26 mouse cellular contexts compared by ENCODE assay signal in the genomic region with DNA sequence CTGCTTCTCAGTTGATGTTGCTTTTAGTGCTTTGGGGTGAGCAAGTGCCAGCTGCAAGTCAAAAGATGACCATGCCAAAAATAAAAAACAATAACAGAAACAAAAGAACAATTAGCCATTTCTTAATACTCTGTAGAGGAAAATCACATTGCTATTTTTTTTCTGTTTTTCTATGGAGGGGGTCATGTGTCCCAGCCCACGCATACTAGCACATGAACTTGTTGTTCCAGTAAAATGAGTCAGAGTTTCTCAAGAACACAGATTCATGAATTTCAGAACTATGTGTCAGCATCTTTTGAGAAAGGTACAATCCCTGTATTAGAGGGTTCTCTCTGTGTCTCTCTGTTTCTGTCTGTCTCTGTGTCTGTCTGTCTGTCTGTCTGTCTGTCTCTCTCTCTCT. TPM values are rescaled to one million over a fixed set of nuclear protein-coding genes. Genes with fewer than 3 reads are reported as not detected.
A peak's percentile ranks its signal among the peaks of the same experiment; 100 is the strongest.
DNase-seq lines count a peak whose midpoint lies in the region; ATAC-seq and TF ChIP-seq lines count a peak whose summit lies in the region.
"Had no signal": no experiment of that assay in that cellular context is flagged by ENCODE, and none has a peak within 500 bp of the region (broad histone marks: within the 10 kb centered on the region; RNA-seq: fewer than 3 reads in every experiment).

No protein-coding gene starts in this region.

- peak; percentile 66 for TF ChIP-seq EP300 in lung, postnatal 0 days (IDR thresholded peaks at IDR 0.05)

- no peaks in the 10 kb centered on the region for H3K36me3 ChIP-seq in lung, postnatal 0 days (ENCODE audit: insufficient read depth, low read length)
- H3K36me3 ChIP-seq in intestine, postnatal 0 days (ENCODE audit: control insufficient read depth, insufficient read depth), result no peaks in the 10 kb centered on the region
- H3K36me3 ChIP-seq: heart, embryonic 12.5 days; heart, embryonic 15.5 days; hindbrain, embryonic 10.5 days; hindbrain, embryonic 13.5 days; intestine, embryonic 15.5 days had no signal

- H3K4me2 ChIP-seq in lung, postnatal 0 days (replicated peaks; ENCODE audit: low read depth, low read length), result no peak overlapping the region
- H3K4me2 ChIP-seq in intestine, postnatal 0 days (replicated peaks; ENCODE audit: low read depth), result no peak overlapping the region
- H3K4me2 ChIP-seq: forebrain, embryonic 13.5 days; heart, embryonic 12.5 days; heart, embryonic 15.5 days; hindbrain, embryonic 13.5 days; intestine, embryonic 15.5 days had no signal

- no peak overlapping the region for H3K27ac ChIP-seq in lung, postnatal 0 days (ENCODE audit: low read length)
- peak overlapping the region; percentile 57 for H3K27ac ChIP-seq in embryonic fibroblast, embryonic 13.5 days (ENCODE audit: insufficient read depth, low read length)
- H3K27ac ChIP-seq in intestine, postnatal 0 days (ENCODE audit: low read depth, low read length), result no peak overlapping the region
- H3K27ac ChIP-seq: forebrain, embryonic 13.5 days; heart, embryonic 15.5 days; hindbrain, embryonic 10.5 days; hindbrain, embryonic 13.5 days; intestine, embryonic 15.5 days had no signal

- no peak overlapping the region for H3K9ac ChIP-seq in lung, postnatal 0 days (replicated peaks; ENCODE audit: low read depth)
- H3K9ac ChIP-seq in intestine, postnatal 0 days (ENCODE audit: low read depth, low read length), result no peak overlapping the region
- H3K9ac ChIP-seq: forebrain, embryonic 13.5 days; heart, embryonic 12.5 days; heart, embryonic 15.5 days; hindbrain, embryonic 13.5 days; intestine, embryonic 15.5 days had no signal

- TF ChIP-seq CTCF in lung, postnatal 0 days (IDR thresholded peaks at IDR 0.05), result no peak
- TF ChIP-seq CTCF in embryonic fibroblast, embryonic 13.5 days (IDR thresholded peaks at IDR 0.05; ENCODE audit: borderline replicate concordance, insufficient read depth, low read length), result no peak
- TF ChIP-seq CTCF in intestine, postnatal 0 days (IDR thresholded peaks at IDR 0.05; ENCODE audit: low read depth), result no peak

- H3K4me3 ChIP-seq in lung, postnatal 0 days (ENCODE audit: low read depth, low read length), result no peak overlapping the region
- H3K4me3 ChIP-seq in embryonic fibroblast, embryonic 13.5 days (ENCODE audit: insufficient read depth, low read length), result no peak overlapping the region
- H3K4me3 ChIP-seq in intestine, postnatal 0 days (ENCODE audit: low read depth, low read length), result no peak overlapping the region
- H3K4me3 ChIP-seq: forebrain, embryonic 13.5 days; heart, embryonic 12.5 days; heart, embryonic 15.5 days; hindbrain, embryonic 10.5 days; hindbrain, embryonic 13.5 days; intestine, embryonic 15.5 days had no signal

- no peak for ATAC-seq in lung, postnatal 0 days
- ATAC-seq in intestine, postnatal 0 days, result no peak
- ATAC-seq: activated CD4-positive, CD25-positive, alpha-beta regulatory T cell, adult 4 months; forebrain, embryonic 13.5 days; forebrain, embryonic 16.5 days; hindbrain, embryonic 16.5 days; intestine, embryonic 15.5 days had no signal

- no peaks in the 10 kb centered on the region for H3K9me3 ChIP-seq in lung, postnatal 0 days (ENCODE audit: low read length)
- H3K9me3 ChIP-seq in intestine, postnatal 0 days (ENCODE audit: control insufficient read depth), result no peaks in the 10 kb centered on the region
- H3K9me3 ChIP-seq: forebrain, embryonic 13.5 days; heart, embryonic 12.5 days; heart, embryonic 15.5 days; hindbrain, embryonic 10.5 days; hindbrain, embryonic 13.5 days; intestine, embryonic 15.5 days had no signal

- H3K4me1 ChIP-seq in lung, postnatal 0 days (ENCODE audit: insufficient read depth, low read depth, low read length), result no peaks in the 10 kb centered on the region
- H3K4me1 ChIP-seq in embryonic fibroblast, embryonic 13.5 days (ENCODE audit: control insufficient read depth, insufficient read depth, low read length), result peaks cover 3% of the 10 kb centered on the region
- no peaks in the 10 kb centered on the region for H3K4me1 ChIP-seq in intestine, postnatal 0 days (replicated peaks; ENCODE audit: control insufficient read depth, insufficient read depth, low read length)
- H3K4me1 ChIP-seq: heart, embryonic 15.5 days; intestine, embryonic 15.5 days had no signal

- no peak for TF ChIP-seq POLR2A in embryonic fibroblast, embryonic 13.5 days (IDR thresholded peaks at IDR 0.05; ENCODE audit: low read depth, low read length)

- H3K27me3 ChIP-seq in lung, postnatal 0 days (replicated peaks; ENCODE audit: insufficient read depth, low read length), result no peaks in the 10 kb centered on the region
- no peaks in the 10 kb centered on the region for H3K27me3 ChIP-seq in intestine, postnatal 0 days (replicated peaks; ENCODE audit: control insufficient read depth, insufficient read depth, low read length)
- H3K27me3 ChIP-seq: forebrain, embryonic 13.5 days; heart, embryonic 12.5 days; heart, embryonic 15.5 days; hindbrain, embryonic 13.5 days; intestine, embryonic 15.5 days had no signal

- WGBS in lung, postnatal 0 days, result 81% methylated on average over 1 of the region's 1 CpGs
- WGBS in intestine, postnatal 0 days, result 84% methylated on average over 1 of the region's 1 CpGs

- peak; percentile 24 for DNase-seq in lung, postnatal 0 days (ENCODE audit: low spot score)
- DNase-seq in lung, postnatal 14 days, result no peak
- DNase-seq in NIH3T3 (ENCODE audit: low read depth), result peak; percentile 78
- DNase-seq in cerebellum, postnatal 36 days, result no peak
- DNase-seq in ovary, postnatal 10 days (ENCODE audit: low spot score), result no peak
- DNase-seq: adrenal gland, postnatal 10 days; cerebellum, adult 11 months; cerebellum, adult 2 months; cerebellum, adult 9-11 months; cerebellum, postnatal 25 days; gastrocnemius, postnatal 10 days; gastrocnemius, postnatal 36 days; heart, postnatal 10 days; heart, postnatal 36 days; kidney, adult 18-20 months had no signal

RNA-seq across cellular contexts. Expression of a gene that starts 54.0 kb away (rescaled TPM):
- polyA plus RNA-seq in lung, postnatal 0 days (2015; fragmentation: Nextera tagmentation; extraction: Ambion mirVana), result 8.4 and 8.8 TPM in 2 replicates
- polyA plus RNA-seq in embryonic fibroblast, embryonic 13.5 days (2011; ENCODE audit: insufficient read length, low read depth, missing spikeins), result 1.3 and 2.2 TPM in 2 replicates
- 42.5 and 45.6 TPM in 2 replicates for polyA plus RNA-seq in intestine, postnatal 0 days (2015; fragmentation: Nextera tagmentation; extraction: Ambion mirVana)

Comparison
In these comparisons a context has a peak if more than half of its experiments do, and no peak if none do; other contexts are left out.
1. DNase-seq: peak in lung, postnatal 0 days (single experiment) and NIH3T3 (single experiment); none in lung, postnatal 14 days (single experiment), cerebellum, postnatal 36 days (0 of 2) and ovary, postnatal 10 days (single experiment).